Mouse (Mus musculus): ENCODE measurements at regions not wholly inside any gene's neighbourhood (a gene's known extent, or its start where the extent isn't known, plus 50 kb on each side); places are given as distances from the start of the nearest gene placed in this dataset.

DNA sequence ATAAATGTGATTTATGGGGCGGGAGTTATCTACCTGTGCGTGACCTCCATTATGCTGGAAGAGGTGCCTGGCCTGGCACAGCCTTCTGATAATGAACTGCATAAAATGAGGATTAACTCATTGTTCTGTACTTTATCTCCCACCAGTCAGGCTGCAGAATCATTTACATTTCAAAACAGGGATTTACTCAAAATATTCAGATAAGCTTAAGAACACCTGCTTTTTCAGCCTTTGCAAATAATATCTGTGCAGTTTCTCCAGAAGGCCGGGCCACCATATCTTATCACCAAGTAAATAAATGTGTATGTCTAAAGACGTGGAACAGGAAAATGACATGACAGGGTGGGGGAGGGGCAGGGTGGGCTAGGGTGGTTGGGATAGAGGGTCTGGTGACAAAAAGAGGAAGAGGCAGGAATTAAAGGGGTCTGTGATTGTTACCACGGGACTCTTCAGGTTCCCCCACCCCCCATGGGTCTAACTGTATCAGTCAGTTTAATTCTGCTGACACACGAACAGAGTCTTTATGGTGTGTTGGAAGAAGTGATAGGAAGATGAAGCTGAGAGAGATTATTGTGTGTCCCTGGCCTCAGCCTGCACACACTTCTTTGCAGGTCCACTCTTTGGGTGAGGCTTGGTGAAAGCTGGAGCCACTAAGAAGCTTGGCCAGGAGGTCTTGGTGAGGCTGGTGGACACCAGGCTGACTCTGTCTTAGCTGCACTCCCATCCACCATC, 154.6 kb upstream of the Sox11 start:
- TF ChIP-seq UBTF (IDR thresholded peaks at IDR 0.05; ENCODE audit: borderline replicate concordance, insufficient read depth, low read depth, low read length) (no peak), TCF12 (IDR thresholded peaks at IDR 0.05; ENCODE audit: low read depth, low read length) (no peak), POLR2AphosphoS5 (IDR thresholded peaks at IDR 0.05; ENCODE audit: borderline replicate concordance, low read depth, low read length) (no peak), POLR2A (IDR thresholded peaks at IDR 0.05; ENCODE audit: control insufficient read depth in 1 of 2, insufficient read depth in 1 of 2, low read depth in 1 of 2, low read length in 2 of 2, poor library complexity in 1 of 2) (no peak), SIN3A (IDR thresholded peaks at IDR 0.05; ENCODE audit: low read length) (no peak), RAD21 (IDR thresholded peaks at IDR 0.05; ENCODE audit: low read depth, low read length) (no peak), TBP (IDR thresholded peaks at IDR 0.05; ENCODE audit: low read depth, low read length) (no peak), ZNF384 (IDR thresholded peaks at IDR 0.05; ENCODE audit: low read depth, low read length) (no peak), HCFC1 (IDR thresholded peaks at IDR 0.05; ENCODE audit: low read depth, low read length) (no peak), MYC (IDR thresholded peaks at IDR 0.05; ENCODE audit: low read depth, low read length) (no peak), EP300 (IDR thresholded peaks at IDR 0.05; ENCODE audit: low read depth in 1 of 2, low read length in 2 of 2) (no peak), MAZ (IDR thresholded peaks at IDR 0.05; ENCODE audit: low read depth, low read length) (no peak), JUND (IDR thresholded peaks at IDR 0.05; ENCODE audit: low read depth, low read length) (no peak), ELF1 (IDR thresholded peaks at IDR 0.05; ENCODE audit: low read depth, low read length) (no peak), MEF2A (IDR thresholded peaks at IDR 0.05; ENCODE audit: extremely low read depth, insufficient replicate concordance, low read depth, low read length, poor library complexity, severe bottlenecking) (no peak), GABPA (IDR thresholded peaks at IDR 0.05; ENCODE audit: low read depth, low read length) (no peak), E2F4 (IDR thresholded peaks at IDR 0.05; ENCODE audit: borderline replicate concordance, low read depth, low read length) (no peak)
- no peak for DNase-seq (ENCODE audit: low read depth, low spot score)
- H3K27ac ChIP-seq (ENCODE audit: control insufficient read depth, low read depth, low read length), result no peak overlapping the region
- no peak overlapping the region for H3K9ac ChIP-seq (ENCODE audit: control insufficient read depth, low read depth, low read length, poor library complexity, severe bottlenecking)
- no peaks in the 10 kb centered on the region for H3K79me2 ChIP-seq (ENCODE audit: control insufficient read depth, insufficient read depth, low read length, poor library complexity)
- no peaks in the 10 kb centered on the region for H3K27me3 ChIP-seq (ENCODE audit: control insufficient read depth in 1 of 2, insufficient read depth in 2 of 2, low read length in 2 of 2)
- no peaks in the 10 kb centered on the region for H3K9me3 ChIP-seq (replicated peaks; ENCODE audit: insufficient read depth, low read length)
- H3K36me3 ChIP-seq (ENCODE audit: control insufficient read depth in 1 of 2, insufficient read depth in 2 of 2, low read length in 2 of 2), result no peaks in the 10 kb centered on the region
- H3K4me3 ChIP-seq (ENCODE audit: control insufficient read depth in 1 of 2, insufficient read depth in 1 of 2, low read depth in 2 of 2, low read length in 2 of 2), result no peak overlapping the region
- no peaks in the 10 kb centered on the region for H3K4me1 ChIP-seq (ENCODE audit: control insufficient read depth in 1 of 2, insufficient read depth in 2 of 2, low read length in 2 of 2)

DNA sequence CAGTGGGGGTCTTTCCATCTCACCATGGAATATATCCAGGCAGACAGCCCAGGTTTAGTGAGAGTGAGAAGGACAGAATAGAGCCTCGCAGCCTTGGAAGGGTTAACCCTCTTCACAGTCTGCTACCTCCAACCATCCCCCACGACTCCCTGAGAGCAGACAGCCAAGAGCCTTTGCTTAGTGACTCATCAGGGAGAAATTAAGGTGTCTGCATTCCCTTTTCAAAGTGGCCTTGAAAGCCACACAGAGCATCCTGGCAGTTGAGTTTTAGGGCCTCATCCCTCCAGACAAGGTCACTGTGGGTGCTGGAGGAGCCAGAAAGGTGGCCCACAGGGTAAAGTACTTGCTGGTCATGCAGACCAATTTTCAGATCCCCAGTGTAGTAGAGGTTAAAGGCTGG, 149.9 kb upstream of the Sox11 start:
- Histone ChIP-seq H3K27ac (ENCODE audit: control insufficient read depth, low read depth, low read length) (no peak overlapping the region), H3K79me2 (ENCODE audit: control insufficient read depth, insufficient read depth, low read length, poor library complexity) (no peaks in the 10 kb centered on the region), H3K36me3 (ENCODE audit: control insufficient read depth in 1 of 2, insufficient read depth in 2 of 2, low read length in 2 of 2) (no peaks in the 10 kb centered on the region), H3K27me3 (ENCODE audit: control insufficient read depth in 1 of 2, insufficient read depth in 2 of 2, low read length in 2 of 2) (no peaks in the 10 kb centered on the region), H3K4me3 (ENCODE audit: control insufficient read depth in 1 of 2, insufficient read depth in 1 of 2, low read depth in 2 of 2, low read length in 2 of 2) (no peak overlapping the region), H3K9me3 (replicated peaks; ENCODE audit: insufficient read depth, low read length) (no peaks in the 10 kb centered on the region), H3K4me1 (ENCODE audit: control insufficient read depth in 1 of 2, insufficient read depth in 2 of 2, low read length in 2 of 2) (no peaks in the 10 kb centered on the region), H3K9ac (ENCODE audit: control insufficient read depth, low read depth, low read length, poor library complexity, severe bottlenecking) (no peak overlapping the region)
- no peak for DNase-seq (ENCODE audit: low read depth, low spot score)
- TF ChIP-seq CHD2 (IDR thresholded peaks at IDR 0.05; ENCODE audit: low read length) (no peak), MAZ (IDR thresholded peaks at IDR 0.05; ENCODE audit: low read depth, low read length) (no peak), HCFC1 (IDR thresholded peaks at IDR 0.05; ENCODE audit: low read depth, low read length) (no peak), RCOR1 (IDR thresholded peaks at IDR 0.05; ENCODE audit: low read depth, low read length) (no peak), TCF12 (IDR thresholded peaks at IDR 0.05; ENCODE audit: low read depth, low read length) (no peak), UBTF (IDR thresholded peaks at IDR 0.05; ENCODE audit: borderline replicate concordance, insufficient read depth, low read depth, low read length) (no peak), SMC3 (IDR thresholded peaks at IDR 0.05; ENCODE audit: low read depth, low read length) (no peak)

All from MEL (cell line).